Mouse (Mus musculus): ENCODE measurements at regions not wholly inside any gene's neighbourhood (a gene's known extent, or its start where the extent isn't known, plus 50 kb on each side); places are given as distances from the start of the nearest gene placed in this dataset.

GRCm38 (mm10) chr13:53553192-53553875, 80.5 kb upstream of the Msx2 start:
- 65% methylated on average over 13 of the region's 13 CpGs for WGBS
- H3K4me1 ChIP-seq (replicated peaks), result peaks cover 3% of the 10 kb centered on the region; the same call in 1 of the 2 replicates
- ATAC-seq (replicated peaks; ENCODE audit: insufficient number of reproducible peaks, insufficient read depth, low FRiP score, low read depth), result no peak
- H3K9ac ChIP-seq, result no peak overlapping the region
- 0 out of 2 replicates have a peak, but pooled peaks cover 10% of the 10 kb centered on the region for H3K27me3 ChIP-seq
- H3K4me2 ChIP-seq, result no peak overlapping the region
- no peak overlapping the region for H3K4me3 ChIP-seq
- H3K9me3 ChIP-seq (replicated peaks), result no peaks in the 10 kb centered on the region
- H3K36me3 ChIP-seq, result no peaks in the 10 kb centered on the region
- H3K27ac ChIP-seq, result no peak overlapping the region

GRCm38 (mm10) chr13:53548396-53548795, 75.5 kb upstream of the Msx2 start:
- ATAC-seq (replicated peaks; ENCODE audit: insufficient number of reproducible peaks, insufficient read depth, low FRiP score, low read depth), result no peak

GRCm38 (mm10) chr13:53543291-53543690, 70.4 kb upstream of the Msx2 start:
- no peak overlapping the region for H3K27ac ChIP-seq
- no peak for ATAC-seq (replicated peaks; ENCODE audit: insufficient number of reproducible peaks, insufficient read depth, low FRiP score, low read depth)
- H3K4me3 ChIP-seq, result no peak overlapping the region
- no peaks in the 10 kb centered on the region for H3K9me3 ChIP-seq (replicated peaks)
- WGBS, result 50% methylated on average over 5 of the region's 5 CpGs
- 0 out of 2 replicates have a peak, but pooled peaks cover under 1% of the 10 kb centered on the region for H3K4me1 ChIP-seq (replicated peaks)
- H3K9ac ChIP-seq, result no peak overlapping the region
- no peaks in the 10 kb centered on the region for H3K27me3 ChIP-seq
- no peaks in the 10 kb centered on the region for H3K36me3 ChIP-seq
- H3K4me2 ChIP-seq, result no peak overlapping the region

More at GRCm38 (mm10) chr13:53548396-53548795, 75.5 kb upstream of the Msx2 start:
- no peaks in the 10 kb centered on the region for H3K36me3 ChIP-seq
- peaks cover 3% of the 10 kb centered on the region; the same call in 1 of the 2 replicates for H3K4me1 ChIP-seq (replicated peaks)
- no peak overlapping the region for H3K27ac ChIP-seq
- H3K4me2 ChIP-seq, result no peak overlapping the region
- no peaks in the 10 kb centered on the region for H3K9me3 ChIP-seq (replicated peaks)
- H3K4me3 ChIP-seq, result no peak overlapping the region
- H3K9ac ChIP-seq, result no peak overlapping the region
- WGBS, result 42% methylated on average over 11 of the region's 11 CpGs
- 0 out of 2 replicates have a peak, but pooled peaks cover 3% of the 10 kb centered on the region for H3K27me3 ChIP-seq

- H3K9ac ChIP-seq, result no peak overlapping the region
- 81% methylated on average over 5 of the region's 5 CpGs for WGBS
- H3K27me3 ChIP-seq, result no peaks in the 10 kb centered on the region
- no peak overlapping the region for H3K27ac ChIP-seq
- no peak for ATAC-seq (replicated peaks; ENCODE audit: insufficient number of reproducible peaks, insufficient read depth, low FRiP score, low read depth)
- H3K9me3 ChIP-seq (replicated peaks), result no peaks in the 10 kb centered on the region
- no peak overlapping the region for H3K4me3 ChIP-seq
- H3K4me1 ChIP-seq (replicated peaks), result no peaks in the 10 kb centered on the region
- H3K4me2 ChIP-seq, result no peak overlapping the region
- no peaks in the 10 kb centered on the region for H3K36me3 ChIP-seq
Measured at GRCm38 (mm10) chr13:53539797-53540196, 66.9 kb upstream of the Msx2 start.

- Histone ChIP-seq H3K27ac (no peak overlapping the region), H3K9me3 (replicated peaks) (no peaks in the 10 kb centered on the region), H3K4me2 (no peak overlapping the region), H3K27me3 (no peaks in the 10 kb centered on the region), H3K4me3 (no peak overlapping the region), H3K9ac (no peak overlapping the region), H3K36me3 (no peaks in the 10 kb centered on the region), H3K4me1 (replicated peaks) (no peaks in the 10 kb centered on the region)
- WGBS, result 80% methylated on average over 6 of the region's 6 CpGs
- no peak for ATAC-seq (replicated peaks; ENCODE audit: insufficient number of reproducible peaks, insufficient read depth, low FRiP score, low read depth)
Measured at GRCm38 (mm10) chr13:53537937-53538336, 65.1 kb upstream of the Msx2 start.

GRCm38 (mm10) chr13:53535781-53536425, 63.0 kb upstream of the Msx2 start:
- no peak for ATAC-seq (replicated peaks; ENCODE audit: insufficient number of reproducible peaks, insufficient read depth, low FRiP score, low read depth)
- Histone ChIP-seq H3K4me3 (no peak overlapping the region), H3K36me3 (no peaks in the 10 kb centered on the region), H3K4me1 (replicated peaks) (no peaks in the 10 kb centered on the region), H3K27ac (no peak overlapping the region), H3K4me2 (no peak overlapping the region), H3K9me3 (replicated peaks) (no peaks in the 10 kb centered on the region), H3K27me3 (no peaks in the 10 kb centered on the region), H3K9ac (no peak overlapping the region)
- WGBS, result 79% methylated on average over 10 of the region's 10 CpGs

- H3K4me2 ChIP-seq, result no peak overlapping the region
- H3K4me3 ChIP-seq, result no peak overlapping the region
- no peak overlapping the region for H3K27ac ChIP-seq
- no peak overlapping the region for H3K9ac ChIP-seq
- no peaks in the 10 kb centered on the region for H3K36me3 ChIP-seq
- no peaks in the 10 kb centered on the region for H3K27me3 ChIP-seq
- WGBS, result 49% methylated on average over 8 of the region's 8 CpGs
- H3K9me3 ChIP-seq (replicated peaks), result no peaks in the 10 kb centered on the region
- no peaks in the 10 kb centered on the region for H3K4me1 ChIP-seq (replicated peaks)
- no peak for ATAC-seq (replicated peaks; ENCODE audit: insufficient number of reproducible peaks, insufficient read depth, low FRiP score, low read depth)
Measured at GRCm38 (mm10) chr13:53533738-53534137, 60.9 kb upstream of the Msx2 start.

GRCm38 (mm10) chr13:53526880-53527279, 54.0 kb upstream of the Msx2 start:
- H3K4me2 ChIP-seq, result no peak overlapping the region
- ATAC-seq (replicated peaks; ENCODE audit: insufficient number of reproducible peaks, insufficient read depth, low FRiP score, low read depth), result peak; percentile 62; the same call in 1 of the 2 replicates
- no peak overlapping the region for H3K9ac ChIP-seq
- H3K4me3 ChIP-seq, result no peak overlapping the region
- H3K9me3 ChIP-seq (replicated peaks), result no peaks in the 10 kb centered on the region
- peaks cover 11% of the 10 kb centered on the region for H3K4me1 ChIP-seq (replicated peaks)
- 44% methylated on average over 9 of the region's 9 CpGs for WGBS
- no peaks in the 10 kb centered on the region for H3K27me3 ChIP-seq
- H3K36me3 ChIP-seq, result no peaks in the 10 kb centered on the region
- no peak overlapping the region for H3K27ac ChIP-seq

GRCm38 (mm10) chr13:53522807-53523206, 49.9 kb upstream of the Msx2 start:
- H3K4me3 ChIP-seq, result no peak overlapping the region
- H3K9ac ChIP-seq, result no peak overlapping the region
- H3K36me3 ChIP-seq, result no peaks in the 10 kb centered on the region
- no peak for ATAC-seq (replicated peaks; ENCODE audit: insufficient number of reproducible peaks, insufficient read depth, low FRiP score, low read depth)
- H3K9me3 ChIP-seq (replicated peaks), result no peaks in the 10 kb centered on the region
- H3K4me2 ChIP-seq, result no peak overlapping the region
- WGBS, result 36% methylated on average over 5 of the region's 5 CpGs
- peaks cover 17% of the 10 kb centered on the region for H3K4me1 ChIP-seq (replicated peaks)
- H3K27ac ChIP-seq, result no peak overlapping the region
- no peaks in the 10 kb centered on the region for H3K27me3 ChIP-seq

Measured in heart, embryonic 15.5 days (tissue).